Mouse (Mus musculus) cerebellum, postnatal 14 days (tissue): ENCODE data around the gene Nkiras1.

Experiments used
- DNase-seq, 2 experiments: peaks; one replicate each; pipeline ENCODE4 v3.0.0; 2021; ENCODE audit warnings: mixed read lengths in 2 of 2

Gene Nkiras1

GRCm38 (mm10) chr14:18280375-18280774 is 9.4 kb downstream of the Nkiras1 start:
- no peak for DNase-seq

- peak in 1 of 2 experiments; percentile 35 for DNase-seq
These were observed 13.6 kb downstream of the Nkiras1 start for GRCm38 (mm10) chr14:18284581-18284980.

GRCm38 (mm10) chr14:18285476-18285875 is 14.5 kb downstream of the Nkiras1 start:
- no peak for DNase-seq

- DNase-seq, result no peak
These were observed 15.5 kb downstream of the Nkiras1 start for GRCm38 (mm10) chr14:18286441-18286840.

GRCm38 (mm10) chr14:18287391-18287790 is 16.5 kb downstream of the Nkiras1 start:
- no peak for DNase-seq

GRCm38 (mm10) chr14:18292111-18292510 is 21.2 kb downstream of the Nkiras1 start:
- DNase-seq, result no peak

GRCm38 (mm10) chr14:18292578-18292977 is 21.6 kb downstream of the Nkiras1 start:
- no peak for DNase-seq

- DNase-seq, result no peak
These were observed 26.5 kb downstream of the Nkiras1 start for GRCm38 (mm10) chr14:18297441-18297840.

- DNase-seq, result no peak
These were observed 27.9 kb downstream of the Nkiras1 start for GRCm38 (mm10) chr14:18298874-18299273.

GRCm38 (mm10) chr14:18300676-18301075 is 29.7 kb downstream of the Nkiras1 start:
- DNase-seq, result peak in 1 of 2 experiments; percentile 17

GRCm38 (mm10) chr14:18301591-18301990 is 30.7 kb downstream of the Nkiras1 start:
- no peak for DNase-seq

GRCm38 (mm10) chr14:18302750-18303149 is 31.8 kb downstream of the Nkiras1 start:
- no peak for DNase-seq

GRCm38 (mm10) chr14:18303262-18303661 is 32.3 kb downstream of the Nkiras1 start:
- peak; percentile 49 to 57 for DNase-seq

GRCm38 (mm10) chr14:18304165-18304564 is 33.2 kb downstream of the Nkiras1 start:
- no peak for DNase-seq

GRCm38 (mm10) chr14:18317457-18318411 is 46.8 kb downstream of the Nkiras1 start:
- DNase-seq, result no peak

GRCm38 (mm10) chr14:18326968-18327672 is 56.2 kb downstream of the Nkiras1 start:
- peak; percentile 52 to 63 for DNase-seq

- DNase-seq, result peak; percentile 44 to 56
These were observed 60.1 kb downstream of the Nkiras1 start for GRCm38 (mm10) chr14:18330789-18331692.

GRCm38 (mm10) chr14:18331693-18332131 is 60.8 kb downstream of the Nkiras1 start, which contains the start of gene Ube2e1:
Gene Ube2e1, minus strand, starts transcription at chr14:18331859.
- DNase-seq, result peak; percentile 70 to 76
